Mouse (Mus musculus): ENCODE measurements around the gene Sema5a.

The Sema5a gene

DNA sequence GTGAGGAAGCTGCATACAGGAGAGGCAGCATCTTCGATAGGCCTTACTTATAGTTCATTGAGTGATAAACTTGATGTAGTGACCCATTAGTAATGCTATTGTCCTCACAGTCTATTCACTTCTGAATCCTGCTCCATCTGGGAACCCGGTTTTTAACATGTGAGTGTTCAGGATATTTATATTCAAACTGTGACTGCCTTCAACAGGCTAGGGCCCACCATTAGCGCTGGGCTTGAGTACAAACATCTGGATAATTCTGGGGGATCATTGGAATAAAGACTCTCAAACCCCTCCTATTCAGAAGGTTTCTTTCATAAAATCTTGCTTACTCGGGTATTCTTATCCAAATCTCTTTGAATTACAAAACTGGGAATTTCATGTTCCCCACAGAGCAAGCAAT is 379.5 kb downstream of the Sema5a start:
- no peak for DNase-seq (ENCODE audit: extremely low spot score, low spot score)

DNA sequence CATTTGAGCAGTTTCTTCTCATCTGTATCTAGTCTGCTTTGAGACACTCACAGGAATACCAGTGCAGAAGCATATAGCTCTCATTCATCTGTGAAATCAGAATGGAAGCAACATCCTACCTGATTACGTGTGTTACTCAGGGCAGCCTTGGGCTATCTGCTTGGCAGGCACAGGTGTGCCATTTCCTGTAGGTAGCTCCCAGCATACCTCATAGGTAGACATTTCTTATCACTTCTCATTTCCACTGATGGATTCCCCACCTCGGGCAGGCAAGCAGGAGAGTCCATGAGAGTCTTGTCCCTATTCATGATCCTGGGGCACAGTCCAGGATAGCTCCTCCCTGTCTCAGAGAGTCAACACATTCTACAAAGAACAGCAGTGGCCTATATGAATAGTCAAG is 381.4 kb downstream of the Sema5a start:
- no peak for DNase-seq (ENCODE audit: extremely low spot score, low spot score)

DNA sequence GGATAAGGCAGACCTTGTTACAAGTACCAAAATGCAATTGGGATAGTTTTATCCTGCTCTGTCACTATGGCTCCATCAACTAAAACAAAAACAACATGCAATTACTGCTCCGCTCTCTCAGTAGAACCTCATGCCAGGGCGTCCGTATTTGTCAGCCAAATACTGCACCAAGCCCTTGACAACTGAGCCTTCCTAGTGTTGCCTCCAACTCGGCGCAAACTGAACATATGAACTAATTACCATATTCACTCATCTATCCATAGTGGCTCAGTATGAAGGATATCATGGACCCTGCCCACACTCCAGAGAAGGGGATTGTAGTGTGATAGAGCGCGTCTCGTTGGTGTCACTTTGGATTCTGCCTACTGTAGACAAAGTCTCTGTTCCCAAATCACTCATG is 389.1 kb downstream of the Sema5a start:
- DNase-seq (ENCODE audit: extremely low spot score, low spot score) = no peak

DNA sequence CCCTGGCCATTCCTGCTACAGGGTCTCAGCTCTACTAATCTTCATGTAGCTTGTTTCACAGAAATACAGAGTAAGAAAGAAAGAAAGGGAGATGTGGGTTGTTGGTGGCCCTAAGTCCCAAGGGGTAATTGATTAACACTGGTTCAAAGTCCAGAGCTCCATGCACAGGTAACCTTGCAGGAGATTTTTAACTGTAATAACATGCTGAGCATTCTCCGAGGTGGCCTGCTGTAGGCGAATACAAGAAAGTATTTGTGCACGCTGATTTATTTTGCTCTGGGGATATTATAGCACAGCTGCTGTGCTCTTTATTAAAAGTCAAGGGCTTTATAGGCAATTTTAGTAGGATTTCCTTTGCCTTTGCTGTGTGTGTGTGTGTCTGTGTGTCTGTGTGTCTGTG is 393.3 kb downstream of the Sema5a start:
- no peak for DNase-seq (ENCODE audit: extremely low spot score, low spot score)

DNA sequence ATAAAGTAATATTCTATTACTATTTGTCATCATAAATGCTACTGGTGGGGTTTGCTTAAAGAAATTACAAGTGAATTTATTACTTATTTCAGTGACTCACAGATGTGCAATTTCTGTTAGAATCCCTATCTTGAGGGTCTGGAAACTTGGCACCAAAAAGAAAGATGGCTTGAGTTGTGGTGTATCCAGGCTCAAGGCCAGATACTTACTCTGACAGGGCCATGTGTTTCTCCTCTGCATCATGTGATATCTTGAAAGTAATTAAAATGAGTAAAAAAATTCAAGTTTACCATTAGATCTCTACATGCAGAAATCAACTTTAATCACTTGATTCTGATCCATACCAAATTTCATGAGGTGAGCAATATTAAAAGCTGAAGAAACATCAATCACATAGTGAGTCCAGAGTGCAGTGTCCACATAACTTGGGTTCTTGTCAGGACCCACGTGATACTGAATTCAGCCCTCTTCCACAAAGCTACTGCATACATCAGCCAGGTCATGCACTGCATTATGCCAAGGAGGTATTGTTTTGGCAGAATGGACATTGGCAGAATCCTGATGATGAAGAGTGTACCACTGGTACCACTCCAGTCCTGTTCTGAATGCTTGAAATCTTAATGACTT is 402.6 kb downstream of the Sema5a start:
- no peak for DNase-seq (ENCODE audit: extremely low spot score, low spot score)

DNA sequence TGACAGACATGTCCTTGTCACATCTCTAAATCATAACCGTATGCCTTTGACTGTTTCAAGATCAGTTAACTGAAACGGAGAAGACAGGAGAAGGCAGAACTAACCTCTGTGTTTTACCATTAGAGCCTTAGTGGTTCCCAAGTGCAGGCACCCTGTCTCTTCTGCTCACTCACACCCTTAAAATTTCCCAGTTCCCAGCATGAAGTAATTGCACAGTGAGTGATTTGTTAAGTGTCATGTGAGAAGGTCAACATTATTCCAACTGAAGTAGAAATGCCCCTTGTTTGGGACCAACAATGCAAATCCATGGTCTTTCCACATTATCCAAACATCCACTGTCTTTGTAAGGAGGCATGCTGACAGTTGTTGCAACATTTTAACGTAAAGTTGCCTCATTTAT is 409.4 kb downstream of the Sema5a start:
- no peak for DNase-seq (ENCODE audit: extremely low spot score, low spot score)

DNA sequence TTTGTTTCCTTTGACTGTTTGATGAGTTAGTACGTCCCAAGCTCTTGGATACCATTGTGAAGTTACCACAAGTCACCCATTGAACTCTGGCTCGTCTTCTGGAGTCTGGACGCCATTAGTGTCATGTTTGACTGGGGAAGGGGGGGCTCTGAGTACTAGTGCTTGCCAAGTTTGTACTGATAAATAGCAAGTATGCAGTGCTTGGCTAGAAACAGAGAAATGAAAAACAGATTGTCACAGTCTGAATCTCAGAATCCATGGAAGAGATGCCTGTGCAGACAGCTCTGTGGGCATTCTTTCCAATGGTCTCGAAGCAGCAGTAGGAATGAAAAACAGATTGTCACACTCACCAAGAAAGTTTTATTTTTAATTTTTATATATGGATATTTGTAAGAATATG is 411.4 kb downstream of the Sema5a start:
- DNase-seq (ENCODE audit: extremely low spot score, low spot score) = no peak

DNA sequence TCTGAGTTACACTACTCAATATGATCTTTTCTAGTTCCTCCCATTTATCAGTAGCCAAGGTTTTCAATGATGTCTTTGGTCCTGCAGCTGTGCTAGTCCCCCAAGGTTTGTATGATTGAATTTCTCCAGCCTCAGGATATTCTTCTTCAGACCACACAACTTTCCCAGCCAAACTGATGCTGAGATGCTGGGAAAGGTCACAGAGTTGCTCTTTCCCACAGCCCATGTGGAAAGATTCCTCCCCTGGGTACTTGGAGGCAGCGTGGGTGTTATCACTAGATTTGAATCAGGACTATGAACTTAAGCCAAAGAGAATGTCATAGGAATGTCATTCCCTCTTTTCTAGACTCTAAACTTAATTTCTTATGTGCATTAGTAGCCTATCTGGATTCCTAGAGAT is 431.8 kb downstream of the Sema5a start:
- no peak for DNase-seq (ENCODE audit: extremely low spot score, low spot score)

DNA sequence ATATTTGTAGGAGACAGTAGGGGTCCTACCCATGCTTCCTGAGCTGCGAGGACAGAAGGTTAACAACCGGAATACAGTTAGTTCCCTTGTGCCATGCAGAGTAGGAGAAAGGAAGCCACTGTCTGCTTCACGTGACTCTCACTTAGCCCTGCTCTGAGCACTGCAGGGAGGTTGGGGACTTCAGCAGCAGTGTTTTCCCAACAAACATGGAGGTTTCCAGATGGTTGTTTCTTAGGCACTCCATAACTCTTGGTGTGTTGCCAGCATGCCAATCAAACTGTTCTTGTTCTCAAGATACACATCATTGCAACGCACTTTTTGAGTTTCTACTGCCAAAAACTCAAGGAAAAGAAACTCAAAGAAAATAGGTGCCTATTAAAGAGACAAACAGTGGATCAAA is 440.5 kb downstream of the Sema5a start:
- no peak for DNase-seq (ENCODE audit: extremely low spot score, low spot score)

DNA sequence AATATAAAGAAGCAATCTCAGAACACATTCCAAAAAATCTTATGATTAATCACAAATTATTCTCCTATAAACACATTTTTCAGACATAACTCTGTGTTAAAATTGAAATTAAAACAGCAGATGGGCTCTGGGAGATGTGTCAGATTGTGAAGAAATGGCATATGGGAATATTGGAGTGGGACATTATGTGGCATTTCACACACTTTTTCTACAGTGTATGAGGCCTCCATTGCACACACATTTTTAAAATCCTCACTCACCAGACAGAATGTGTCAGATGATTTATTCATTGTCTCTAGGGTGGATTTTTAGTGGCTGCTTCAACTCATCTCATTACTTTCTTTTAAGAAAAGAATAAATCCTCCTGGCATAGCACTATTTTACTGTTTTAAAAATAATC is 446.4 kb downstream of the Sema5a start:
- no peak for DNase-seq (ENCODE audit: extremely low spot score, low spot score)

DNA sequence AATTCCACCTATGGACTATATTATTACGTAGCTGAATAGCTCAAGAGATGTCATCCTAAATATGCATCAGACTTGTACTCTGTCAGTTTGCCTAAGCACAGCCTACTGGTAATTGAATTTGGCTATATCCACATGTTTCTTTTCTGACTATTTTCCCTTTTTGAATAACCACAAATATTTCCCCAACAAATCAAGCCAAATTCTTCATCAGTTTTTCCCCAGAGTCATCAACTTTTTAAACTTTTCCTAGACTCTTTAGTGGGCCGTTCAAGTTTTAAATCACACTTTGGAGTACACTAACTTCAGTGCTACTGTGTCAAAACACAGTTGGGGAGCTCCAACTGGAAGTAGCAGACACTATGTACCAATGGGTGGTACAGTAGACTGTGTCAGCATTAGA is 448.4 kb downstream of the Sema5a start:
- DNase-seq (ENCODE audit: extremely low spot score, low spot score) = no peak

DNA sequence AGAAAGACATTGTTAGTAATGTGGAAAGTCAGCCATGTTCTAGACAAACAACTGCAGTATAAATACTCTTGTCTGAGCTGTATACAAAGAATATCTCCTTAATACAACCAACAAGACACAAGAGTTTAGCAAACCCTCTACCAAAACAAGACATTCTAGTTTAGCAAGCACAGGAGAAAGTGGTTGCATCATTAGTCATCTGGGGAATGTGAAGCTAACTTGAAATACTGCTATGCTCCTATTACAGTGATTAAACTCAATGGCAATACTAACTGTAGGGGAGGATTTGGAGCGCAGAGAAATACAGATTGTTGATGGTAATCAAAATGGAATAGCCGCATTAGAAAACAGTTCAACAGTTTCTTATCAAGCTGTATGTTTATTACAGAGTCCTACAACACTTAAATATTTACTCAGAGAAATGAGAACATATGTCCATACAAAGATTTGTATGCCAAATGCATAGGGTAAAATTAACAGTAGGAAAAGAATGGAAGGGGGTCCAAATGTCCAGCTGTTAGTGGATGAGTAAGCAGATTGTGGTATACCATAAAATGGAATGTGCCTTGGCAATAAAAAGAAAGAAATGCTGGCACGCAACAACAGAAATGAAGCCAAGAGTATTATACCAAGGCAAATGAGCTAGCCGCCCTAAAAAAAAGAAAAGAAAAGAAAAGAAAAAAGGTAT is 472.8 kb downstream of the Sema5a start:
- no peak for DNase-seq (ENCODE audit: extremely low spot score, low spot score)

DNA sequence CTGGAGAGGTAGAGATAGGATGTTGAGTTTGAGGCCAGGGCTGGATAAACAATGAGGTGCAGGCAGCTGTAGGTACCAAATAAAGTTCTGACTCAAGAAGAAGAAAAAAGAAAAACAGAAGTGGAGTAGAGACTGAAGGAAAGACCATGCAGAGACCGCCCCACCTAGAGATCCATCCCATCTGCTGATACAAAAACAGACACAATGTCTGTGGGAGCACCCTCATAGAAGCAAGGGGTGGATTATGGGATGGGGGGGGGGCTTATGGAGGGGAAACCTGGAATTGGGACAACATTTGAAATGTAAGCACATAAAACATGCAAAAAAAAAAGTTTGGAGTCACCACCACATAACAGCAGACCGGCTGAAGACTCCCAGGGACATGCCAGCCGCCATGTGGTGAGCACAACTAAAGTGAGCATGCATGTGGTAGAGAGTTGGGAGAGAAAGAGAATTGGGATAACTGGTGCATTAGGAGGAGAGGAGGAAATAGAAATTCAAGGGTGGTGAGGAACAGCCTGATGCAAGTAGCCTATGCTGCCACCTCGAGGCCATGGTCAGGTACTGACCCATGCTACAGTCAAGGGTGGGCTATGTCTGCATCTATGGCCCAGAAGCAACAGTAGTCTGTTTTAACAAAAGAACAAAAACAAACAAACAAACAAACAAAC is 473.8 kb downstream of the Sema5a start:
- peak; percentile 68 for DNase-seq (ENCODE audit: extremely low spot score, low spot score)

DNA sequence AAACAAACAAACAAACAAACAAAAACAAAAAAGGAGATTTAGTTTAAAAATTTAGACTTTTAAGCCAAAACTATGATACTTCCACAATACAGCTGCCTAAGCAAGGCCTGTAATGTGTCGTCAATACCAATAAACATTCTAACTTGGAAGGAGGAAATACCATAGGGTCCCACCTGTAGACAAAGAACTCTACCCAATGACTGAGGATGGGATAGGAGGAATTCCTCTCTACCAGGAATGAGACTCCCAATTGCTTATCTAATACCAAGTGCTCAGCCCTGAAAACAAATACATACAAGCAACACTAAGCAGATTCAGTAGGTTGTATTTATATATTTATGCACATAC is 474.3 kb downstream of the Sema5a start:
- DNase-seq (ENCODE audit: extremely low spot score, low spot score) = no peak

DNA sequence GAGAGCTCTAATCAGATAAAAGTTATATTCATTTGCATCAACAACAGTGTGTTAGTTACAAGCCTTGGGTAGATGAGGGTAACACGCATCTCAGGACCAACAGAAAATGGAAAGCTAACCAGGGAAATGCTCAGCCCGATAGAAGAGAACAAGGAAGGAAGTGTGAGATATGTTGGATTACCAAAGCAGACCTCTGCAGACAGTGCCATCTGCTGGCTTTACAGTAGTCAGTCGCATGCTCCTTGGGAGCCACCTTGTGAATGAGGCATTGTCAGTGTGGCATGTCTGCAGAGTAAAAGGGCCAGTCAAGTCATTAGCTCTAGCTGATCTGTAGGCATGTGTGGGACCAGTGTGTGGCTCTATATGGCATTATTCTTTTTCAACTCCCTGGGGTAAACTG is 486.2 kb downstream of the Sema5a start:
- DNase-seq (ENCODE audit: extremely low spot score, low spot score) = no peak

All from neural tube, embryonic 10.5 days (tissue).